Mouse (Mus musculus) CH12.LX (cell line): ENCODE results near the gene Dapk2. TPM values are rescaled to one million over a fixed set of nuclear protein-coding genes. Genes with fewer than 3 reads are reported as not detected.

Experiments used
- DNase-seq: peaks from one replicate; pipeline ENCODE4 v3.0.0-alpha.2; 2013; ENCODE audit errors: extremely low read depth
- H3K27ac ChIP-seq: 2 replicates; pipeline ENCODE4 v1.5.1; 2012; ENCODE audit warnings: low read depth, mild to moderate bottlenecking, control low read depth, moderate library complexity; ENCODE audit not compliant: insufficient read depth
- H3K27me3 ChIP-seq: replicated peaks from 2 replicates; pipeline ENCODE3; 2012; ENCODE audit warnings: inconsistent platforms
- H3K36me3 ChIP-seq, 2 experiments: replicated peaks in 1 of 2; 2 replicates each; pipeline versions ENCODE3 to v1.6.1; 2012; ENCODE audit warnings: inconsistent platforms in 1 of 2, low read length in 1 of 2, mild to moderate bottlenecking in 1 of 2, mixed read lengths in 1 of 2, moderate library complexity in 1 of 2; ENCODE audit not compliant: control insufficient read depth in 1 of 2, insufficient read depth in 1 of 2
- H3K4me1 ChIP-seq, 2 experiments: 2 replicates each; pipeline ENCODE4 v1.6.1; 2012; ENCODE audit warnings: inconsistent platforms in 1 of 2, moderate library complexity in 1 of 2; ENCODE audit not compliant: insufficient read depth in 2 of 2, control insufficient read depth in 1 of 2
- H3K4me2 ChIP-seq: 2 replicates; pipeline ENCODE4 v1.6.1; 2012; ENCODE audit warnings: low read depth, mild to moderate bottlenecking, control low read depth; ENCODE audit not compliant: poor library complexity, insufficient read depth, severe bottlenecking
- H3K4me3 ChIP-seq, 3 experiments: fragments of 150-350 bp in 1 of 3; sonication (generic) in 1 of 3; replicated peaks in 1 of 3; 2 replicates each; pipeline versions ENCODE3 to v1.5.1; 2011 to 2012; ENCODE audit warnings: low read depth in 2 of 3, low read length in 2 of 3, mild to moderate bottlenecking in 2 of 3, moderate library complexity in 2 of 3, control low read depth in 1 of 3, improper control_type of control experiment in 1 of 3, inconsistent platforms in 1 of 3, mixed read lengths in 1 of 3; ENCODE audit not compliant: poor library complexity in 1 of 3
- H3K79me2 ChIP-seq: replicated peaks from 2 replicates; pipeline ENCODE4 v1.6.1; 2012; ENCODE audit warnings: mild to moderate bottlenecking, moderate library complexity; ENCODE audit not compliant: control insufficient read depth, poor library complexity, insufficient read depth, severe bottlenecking; ENCODE audit errors: extremely low read depth
- H3K9ac ChIP-seq: 2 replicates; pipeline ENCODE4 v1.6.1; 2012; ENCODE audit warnings: low read depth, mild to moderate bottlenecking, control low read depth, moderate library complexity; ENCODE audit not compliant: insufficient read depth
- H3K9me3 ChIP-seq: replicated peaks from 2 replicates; pipeline ENCODE3; 2012; ENCODE audit warnings: low read length, inconsistent platforms, mixed read lengths
- CHD2 ChIP-seq: IDR thresholded peaks from 2 replicates; pipeline ENCODE4 v1.6.1; 2011; ENCODE audit warnings: low read length, improper control_type of control experiment
- ETS1 ChIP-seq: conservative IDR thresholded peaks from 2 replicates; pipeline ENCODE4 v1.6.1; 2012; ENCODE audit warnings: low read depth, mild to moderate bottlenecking, inconsistent platforms, low read length, improper control_type of control experiment, moderate library complexity
- GABPA ChIP-seq: IDR thresholded peaks from 2 replicates; pipeline ENCODE4 v1.6.1; 2012; ENCODE audit warnings: low read depth, low read length, improper control_type of control experiment, inconsistent platforms; ENCODE audit not compliant: insufficient replicate concordance
- JUND ChIP-seq: conservative IDR thresholded peaks from 2 replicates; pipeline ENCODE4 v1.6.1; 2011; ENCODE audit warnings: low read depth, low read length, improper control_type of control experiment
- MAFK ChIP-seq: IDR thresholded peaks from 2 replicates; pipeline ENCODE4 v1.6.1; 2011; ENCODE audit warnings: low read length, improper control_type of control experiment; ENCODE audit not compliant: insufficient replicate concordance
- MAX ChIP-seq: IDR thresholded peaks from 2 replicates; pipeline ENCODE4 v1.6.1; 2011; ENCODE audit warnings: low read length, improper control_type of control experiment
- MYC ChIP-seq: IDR thresholded peaks from 2 replicates; pipeline ENCODE4 v1.6.1; 2011; ENCODE audit warnings: low read depth, mild to moderate bottlenecking, improper control_type of control experiment, low read length
- NRF1 ChIP-seq: IDR thresholded peaks from 2 replicates; pipeline ENCODE4 v1.6.1; 2014; ENCODE audit warnings: low read depth, mild to moderate bottlenecking, inconsistent platforms, low read length, improper control_type of control experiment, moderate library complexity
- SIN3A ChIP-seq: IDR thresholded peaks from 2 replicates; pipeline ENCODE4 v1.6.1; 2012; ENCODE audit warnings: low read length, improper control_type of control experiment, inconsistent platforms
- TCF12 ChIP-seq: IDR thresholded peaks from 2 replicates; pipeline ENCODE4 v1.6.1; 2014; ENCODE audit warnings: low read depth, mild to moderate bottlenecking, inconsistent platforms, low read length, improper control_type of control experiment
- UBTF ChIP-seq: IDR thresholded peaks from 2 replicates; pipeline ENCODE4 v1.6.1; 2012; ENCODE audit warnings: low read depth, mild to moderate bottlenecking, inconsistent platforms, low read length, improper control_type of control experiment, moderate library complexity
- ZC3H11A ChIP-seq: IDR thresholded peaks from 2 replicates; pipeline ENCODE4 v1.6.1; 2012; ENCODE audit warnings: low read depth, mild to moderate bottlenecking, inconsistent platforms, low read length, improper control_type of control experiment
- ZKSCAN1 ChIP-seq: IDR thresholded peaks from 2 replicates; pipeline ENCODE4 v1.6.1; 2012; ENCODE audit warnings: low read depth, inconsistent platforms, low read length, improper control_type of control experiment, borderline replicate concordance
- ZNF384 ChIP-seq: IDR thresholded peaks from 2 replicates; pipeline ENCODE4 v1.6.1; 2012; ENCODE audit warnings: low read depth, low read length, improper control_type of control experiment, inconsistent platforms
- dilution Hi-C: fragments of 300-500 bp; cut with MboI; formaldehyde crosslinking; loops from 2 replicates; pipeline ENCODE4 v1.14.3; 2020; ENCODE audit warnings: low sequenced_read_pairs; ENCODE audit not compliant: extremely low pct_unique_long_range_greater_than_20kb, extremely low pct_ligation_motif_present
- in situ Hi-C: fragments of 300-500 bp; cut with MboI; formaldehyde crosslinking; loops from 3 replicates; pipeline ENCODE4 v1.14.3; 2019; ENCODE audit warnings: low sequenced_read_pairs, low pct_ligation_motif_present, low pct_unique_long_range_greater_than_20kb, mixed read lengths
- polyA plus RNA-seq: library from polyadenylated mRNA; unstranded; fragments of >175 nt; gene quantifications from 2 replicates; pipeline ENCODE4 v1.2.1, GENCODE M21; 2012; ENCODE audit warnings: low read depth; ENCODE audit not compliant: insufficient read length
- total RNA-seq, 2 experiments: library from RNA; depleted of rRNA; stranded (reverse); fragments of 300-350 nt in 1 of 2; fragments of >200 nt in 1 of 2; gene quantifications; 2 replicates each; pipeline ENCODE4 v1.2.3; 2012 to 2014

Dapk2 gene
- total and polyA plus RNA-seq, 3 experiments, result 25.2 to 60.3 (median 39.0) TPM

- H3K27me3 ChIP-seq, result no peaks in the 10 kb centered on the region
- no peak overlapping the region for H3K4me3 ChIP-seq
- H3K79me2 ChIP-seq, result no peaks in the 10 kb centered on the region
- H3K27ac ChIP-seq, result no peak overlapping the region
- H3K4me1 ChIP-seq, result peaks cover 4 to 22% of the 10 kb centered on the region in 2 experiments
- in situ Hi-C loops, result loop anchor here (25.0 kb wide), 1 partner anchor 319 kb away; no protein-coding TSS in a partner anchor
- dilution Hi-C loops, result no loop called here
- H3K9ac ChIP-seq, result no peak overlapping the region
- no peak overlapping the region for H3K4me2 ChIP-seq
- no peaks in the 10 kb centered on the region for H3K9me3 ChIP-seq
- no peak for DNase-seq
- no peak for TF ChIP-seq MYC
- TF ChIP-seq ZNF384, result no peak
- no peak for TF ChIP-seq JUND
- no peak for TF ChIP-seq MAFK
- TF ChIP-seq NRF1, result no peak
- TF ChIP-seq GABPA, result no peak
- H3K36me3 ChIP-seq, result no peaks in the 10 kb centered on the region
Observed at GRCm38 (mm10) chr9:66293319-66293718, 135.3 kb downstream of the Dapk2 start.

- H3K9ac ChIP-seq, result no peak overlapping the region
- in situ Hi-C loops (loop anchor here (25.0 kb wide), 1 partner anchor 318 kb away; no protein-coding TSS in a partner anchor), dilution Hi-C loops (no loop called here)
- no peak overlapping the region for H3K27ac ChIP-seq
- H3K27me3 ChIP-seq, result no peaks in the 10 kb centered on the region
- no peak overlapping the region for H3K4me2 ChIP-seq
- no peaks in the 10 kb centered on the region for H3K36me3 ChIP-seq
- H3K4me3 ChIP-seq, result no peak overlapping the region
- no peaks in the 10 kb centered on the region for H3K9me3 ChIP-seq
- no peaks in the 10 kb centered on the region for H3K79me2 ChIP-seq
- TF ChIP-seq TCF12 (no peak), UBTF (no peak), ZKSCAN1 (no peak), MAX (no peak), ZNF384 (no peak), CHD2 (no peak), SIN3A (no peak), MYC (no peak)
- peak; percentile 32 for DNase-seq
- peaks cover 4 to 22% of the 10 kb centered on the region in 2 experiments for H3K4me1 ChIP-seq
Observed at GRCm38 (mm10) chr9:66294227-66294626, 136.2 kb downstream of the Dapk2 start.

GRCm38 (mm10) chr9:66294980-66295410 is 137.0 kb downstream of the Dapk2 start:
- H3K4me1 ChIP-seq, result peaks cover 4 to 22% of the 10 kb centered on the region in 2 experiments
- no peak overlapping the region for H3K4me3 ChIP-seq
- H3K9me3 ChIP-seq, result no peaks in the 10 kb centered on the region
- H3K27ac ChIP-seq, result no peak overlapping the region
- in situ Hi-C loops (loop anchor here (25.0 kb wide), 1 partner anchor 317 kb away; no protein-coding TSS in a partner anchor), dilution Hi-C loops (no loop called here)
- TF ChIP-seq ETS1 (0 out of 2 replicates have a peak, but pooled peaks have one; percentile 10), ZC3H11A (no peak), CHD2 (peak; percentile 42; the same call in 1 of the 2 replicates)
- H3K36me3 ChIP-seq, result no peaks in the 10 kb centered on the region
- H3K4me2 ChIP-seq, result peak overlapping the region; percentile 12; the same call in 1 of the 2 replicates
- no peaks in the 10 kb centered on the region for H3K27me3 ChIP-seq
- no peak overlapping the region for H3K9ac ChIP-seq
- DNase-seq, result peak; percentile 51
- no peaks in the 10 kb centered on the region for H3K79me2 ChIP-seq
